Mouse (Mus musculus) kidney, adult 2 months (tissue): ENCODE measurements around the gene Ccdc162.

Experiments used
- CTCF ChIP-seq: fragments of 200-500 bp; conservative IDR thresholded peaks from 2 replicates; pipeline ENCODE4 v1.5.1; 2011; ENCODE audit warnings: low read depth, mild to moderate bottlenecking, control low read depth, low read length, moderate library complexity, mixed read lengths; ENCODE audit not compliant: insufficient read depth, insufficient read length
- POLR2A ChIP-seq: fragments of 200-500 bp; IDR thresholded peaks from one replicate; pipeline ENCODE4 v1.6.1; 2011; ENCODE audit warnings: low read depth, low read length, control low read depth

DNA sequence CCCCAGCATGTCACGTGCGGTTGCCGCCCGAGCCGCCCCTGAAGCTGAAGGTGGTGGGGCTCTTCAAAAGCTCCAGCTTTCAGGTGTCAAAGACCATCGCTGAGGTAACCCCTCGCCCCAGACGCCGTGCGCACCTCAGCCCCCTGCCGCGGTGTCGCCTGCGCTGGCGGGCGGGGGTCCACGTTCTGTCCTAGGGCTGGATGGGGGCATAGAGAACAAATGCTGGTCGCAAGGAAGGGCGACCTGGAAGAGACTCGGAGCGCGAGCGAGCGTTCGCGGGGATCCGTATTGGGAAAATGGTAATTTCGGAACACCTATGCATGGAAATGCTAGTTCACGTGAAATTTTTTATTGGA is 225.9 kb downstream of the Ccdc162 start:
- no peak for TF ChIP-seq POLR2A
- no peak for TF ChIP-seq CTCF
